Mouse (Mus musculus) kidney, postnatal 25 days (tissue): ENCODE measurements around the gene Hpdl.
"Not testable (repeated sequence)": the region's sequence is repeated elsewhere in the genome, so short reads cannot be mapped to it uniquely, and the experiment has no call there.

Experiments used
- DNase-seq, 2 experiments: peaks; one replicate each; pipeline ENCODE4 v3.0.0; 2021; ENCODE audit warnings: mixed read lengths in 2 of 2

Hpdl gene

GRCm38 (mm10) chr4:116821694-116822016 lies at the start of gene Hpdl:
Gene Hpdl, minus strand, starts transcription at chr4:116821707.
- DNase-seq = no peak

GRCm38 (mm10) chr4:116869898-116870297 lies 48.4 kb upstream of the Hpdl start:
- no peak for DNase-seq

GRCm38 (mm10) chr4:116862023-116862422 lies 40.5 kb upstream of the Hpdl start:
- peak in 1 of 2 experiments; percentile 8 for DNase-seq

GRCm38 (mm10) chr4:116859711-116860110 lies 38.2 kb upstream of the Hpdl start:
- DNase-seq = peak; percentile 69 to 82

- no peak for DNase-seq
Observed at GRCm38 (mm10) chr4:116857203-116857602, 35.7 kb upstream of the Hpdl start.

- DNase-seq = no peak
Observed at GRCm38 (mm10) chr4:116854286-116854685, 32.8 kb upstream of the Hpdl start.

GRCm38 (mm10) chr4:116849901-116850300 lies 28.4 kb upstream of the Hpdl start:
- no peak for DNase-seq

GRCm38 (mm10) chr4:116844324-116844723 lies 22.8 kb upstream of the Hpdl start:
- no peak for DNase-seq

- no peak for DNase-seq
Observed at GRCm38 (mm10) chr4:116840841-116841240, 19.3 kb upstream of the Hpdl start.

GRCm38 (mm10) chr4:116840096-116840495 lies 18.6 kb upstream of the Hpdl start:
- not testable (repeated sequence) for DNase-seq

- DNase-seq = peak; percentile 40 to 69
Observed at GRCm38 (mm10) chr4:116838999-116839398, 17.5 kb upstream of the Hpdl start.

GRCm38 (mm10) chr4:116830070-116830368 lies 8.5 kb upstream of the Hpdl start:
- DNase-seq = no peak

- DNase-seq = no peak
Observed at GRCm38 (mm10) chr4:116829364-116830069, 8.0 kb upstream of the Hpdl start.

- DNase-seq = peak in 1 of 2 experiments; percentile 55
Observed at GRCm38 (mm10) chr4:116827819-116828218, 6.3 kb upstream of the Hpdl start.

- DNase-seq = peak; percentile 80 to 90
Observed at GRCm38 (mm10) chr4:116824541-116825004, 3.1 kb upstream of the Hpdl start.

- peak; percentile 91 to 97 for DNase-seq
Observed at GRCm38 (mm10) chr4:116820902-116821693, 409 bp downstream of the Hpdl start.

- peak in 1 of 2 experiments; percentile 43 for DNase-seq
Observed at GRCm38 (mm10) chr4:116819968-116820901, 1.3 kb downstream of the Hpdl start.

- no peak for DNase-seq
Observed at GRCm38 (mm10) chr4:116817486-116817885, 4.0 kb downstream of the Hpdl start.

GRCm38 (mm10) chr4:116815276-116815675 lies 6.2 kb downstream of the Hpdl start:
- no peak for DNase-seq

- no peak for DNase-seq
Observed at GRCm38 (mm10) chr4:116811012-116811411, 10.5 kb downstream of the Hpdl start.

- peak; percentile 97 to 99 for DNase-seq
Observed at GRCm38 (mm10) chr4:116807197-116808129, 14.0 kb downstream of the Hpdl start, which contains the start of the genes Toe1 and Mutyh. Gene Toe1, minus strand, starts transcription at chr4:116807640. Gene Mutyh, plus strand, starts transcription at chr4:116807723.

- DNase-seq = peak in 1 of 2 experiments; percentile 28
Observed at GRCm38 (mm10) chr4:116799901-116800300, 21.6 kb downstream of the Hpdl start.
